Mouse (Mus musculus): ENCODE results near the gene Rapgefl1. TPM values are rescaled to one million over a fixed set of nuclear protein-coding genes. Genes with fewer than 3 reads are reported as not detected.

Gene Rapgefl1
- polyA plus RNA-seq, 1 experiment from 2014 or later, result 0.87 TPM

DNA sequence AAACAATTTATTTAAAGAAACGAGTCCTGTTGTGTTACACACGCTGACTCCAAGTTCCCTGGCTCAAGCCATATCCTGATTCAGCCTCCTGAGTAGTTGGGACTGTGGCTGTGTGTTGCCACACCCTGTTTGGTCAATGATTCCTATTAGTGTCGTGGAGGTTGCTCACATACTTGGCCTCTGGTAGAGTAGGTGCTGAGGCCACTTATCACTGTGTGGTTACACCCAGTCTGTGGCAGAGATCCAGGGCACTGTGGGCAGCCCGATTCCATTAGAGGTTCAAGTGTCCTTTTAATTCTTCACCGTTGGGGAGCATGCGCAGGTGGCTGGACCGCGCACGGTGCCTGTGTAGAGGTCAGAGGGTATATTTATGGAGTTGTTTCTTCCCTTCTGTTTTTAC lies 37.3 kb downstream of the Rapgefl1 start:
- no peaks in the 10 kb centered on the region for H3K9me3 ChIP-seq
- no peak for DNase-seq (ENCODE audit: low spot score)
- peaks cover 41% of the 10 kb centered on the region for H3K36me3 ChIP-seq
- H3K4me1 ChIP-seq, result peaks cover 17% of the 10 kb centered on the region
- WGBS, result 83% methylated on average over 9 of the region's 9 CpGs
- no peak overlapping the region for H3K27ac ChIP-seq
- H3K27me3 ChIP-seq (ENCODE audit: insufficient read depth, poor library complexity, severe bottlenecking), result no peaks in the 10 kb centered on the region
- no peak overlapping the region for H3K4me3 ChIP-seq

DNA sequence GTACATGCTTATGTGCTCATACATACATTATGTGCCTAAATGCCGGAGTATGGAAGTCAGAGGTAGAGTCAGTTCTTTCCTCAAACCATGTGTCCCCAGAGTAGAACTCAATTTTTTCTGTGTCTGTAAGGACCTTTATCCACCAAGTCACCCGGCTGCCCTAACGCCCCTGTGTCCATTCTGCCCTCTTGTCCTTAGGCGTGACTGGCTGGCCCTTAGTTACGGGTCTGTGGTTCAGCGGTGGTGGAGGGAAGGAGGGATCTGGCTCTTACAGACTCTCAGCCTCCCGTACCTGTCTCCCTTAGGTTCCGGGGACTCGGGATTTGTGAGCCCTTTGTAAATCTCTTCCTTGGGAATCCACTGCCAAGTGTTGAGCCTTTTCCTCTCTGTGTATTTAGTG lies 40.4 kb downstream of the Rapgefl1 start:
- WGBS, result 87% methylated on average over 9 of the region's 9 CpGs
- no peaks in the 10 kb centered on the region for H3K9me3 ChIP-seq
- no peak overlapping the region for H3K27ac ChIP-seq
- H3K4me1 ChIP-seq, result peaks cover 3% of the 10 kb centered on the region
- peaks cover 35% of the 10 kb centered on the region for H3K36me3 ChIP-seq
- H3K4me3 ChIP-seq, result no peak overlapping the region
- H3K27me3 ChIP-seq (ENCODE audit: insufficient read depth, poor library complexity, severe bottlenecking), result no peaks in the 10 kb centered on the region
- no peak for DNase-seq (ENCODE audit: low spot score)

DNA sequence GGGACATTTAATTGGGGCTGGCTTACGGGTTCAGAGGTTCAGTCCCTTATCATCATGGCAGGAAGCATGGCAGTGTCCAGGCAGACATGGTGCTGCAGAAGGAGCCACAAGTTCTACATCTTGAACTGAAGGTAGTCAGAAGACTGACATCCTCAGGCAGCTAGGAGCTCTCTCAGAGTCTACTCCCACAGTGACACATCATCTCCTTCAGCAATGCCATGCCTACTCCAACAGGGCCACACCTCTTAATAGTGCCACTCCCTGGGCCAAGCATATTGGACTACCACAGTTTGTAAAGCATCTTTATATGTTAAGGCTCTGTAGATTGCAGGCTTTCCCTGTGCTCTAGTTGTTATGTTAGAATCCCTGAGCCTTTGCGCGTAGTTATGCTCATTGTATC lies 51.1 kb downstream of the Rapgefl1 start:
- Histone ChIP-seq H3K27me3 (ENCODE audit: insufficient read depth, poor library complexity, severe bottlenecking) (no peaks in the 10 kb centered on the region), H3K4me3 (no peak overlapping the region), H3K27ac (no peak overlapping the region), H3K36me3 (peaks cover 76% of the 10 kb centered on the region), H3K4me1 (peaks cover 16% of the 10 kb centered on the region), H3K9me3 (no peaks in the 10 kb centered on the region)
- WGBS, result 95% methylated on average over 3 of the region's 3 CpGs
- no peak for DNase-seq (ENCODE audit: low spot score)

DNA sequence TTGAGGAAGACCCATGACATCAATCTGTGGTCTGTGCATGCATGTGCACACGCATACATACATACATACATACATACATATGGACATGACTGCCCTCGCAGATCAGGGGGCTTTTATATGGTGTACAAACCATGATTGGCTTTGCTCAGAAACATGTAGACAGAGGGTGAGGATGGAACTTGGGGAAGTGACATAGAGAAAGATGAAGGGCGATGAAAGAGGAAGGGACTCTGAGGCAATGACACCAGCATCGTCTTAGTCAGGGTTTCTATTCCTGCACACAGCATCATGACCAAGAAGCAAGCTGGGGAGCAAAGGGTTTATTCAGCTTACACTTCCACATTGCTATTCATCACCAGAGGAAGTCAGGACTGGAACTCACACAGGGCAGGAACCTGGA lies 52.5 kb downstream of the Rapgefl1 start:
- no peaks in the 10 kb centered on the region for H3K9me3 ChIP-seq
- WGBS, result 95% methylated on average over 4 of the region's 4 CpGs
- H3K4me1 ChIP-seq, result peaks cover 16% of the 10 kb centered on the region
- no peak overlapping the region for H3K4me3 ChIP-seq
- H3K27ac ChIP-seq, result no peak overlapping the region
- no peaks in the 10 kb centered on the region for H3K27me3 ChIP-seq (ENCODE audit: insufficient read depth, poor library complexity, severe bottlenecking)
- no peak for DNase-seq (ENCODE audit: low spot score)
- H3K36me3 ChIP-seq, result peaks cover 89% of the 10 kb centered on the region

DNA sequence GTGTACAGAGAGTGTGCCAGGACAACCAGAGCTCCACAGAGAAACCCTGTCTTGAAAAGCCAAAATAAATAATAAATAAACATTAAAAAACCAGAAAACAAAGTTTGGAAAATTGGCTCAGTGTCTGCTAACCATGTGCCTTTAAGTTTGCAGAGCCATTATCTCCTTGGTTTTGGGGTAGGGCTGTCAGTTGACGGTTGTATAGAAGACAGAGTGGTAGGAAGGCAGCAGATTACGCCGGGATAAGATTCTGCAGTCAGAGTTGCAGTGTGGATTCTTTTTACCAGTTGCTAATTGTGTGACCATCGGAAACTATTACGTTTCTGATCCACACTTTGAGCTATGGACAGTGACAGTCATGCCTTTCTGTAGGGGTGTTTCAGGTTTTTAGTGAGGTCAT lies 53.4 kb downstream of the Rapgefl1 start:
- no peaks in the 10 kb centered on the region for H3K27me3 ChIP-seq (ENCODE audit: insufficient read depth, poor library complexity, severe bottlenecking)
- H3K9me3 ChIP-seq, result no peaks in the 10 kb centered on the region
- H3K4me1 ChIP-seq, result peaks cover 16% of the 10 kb centered on the region
- 87% methylated on average over 5 of the region's 5 CpGs for WGBS
- peaks cover 93% of the 10 kb centered on the region for H3K36me3 ChIP-seq
- H3K27ac ChIP-seq, result no peak overlapping the region
- DNase-seq (ENCODE audit: low spot score), result no peak
- H3K4me3 ChIP-seq, result no peak overlapping the region

DNA sequence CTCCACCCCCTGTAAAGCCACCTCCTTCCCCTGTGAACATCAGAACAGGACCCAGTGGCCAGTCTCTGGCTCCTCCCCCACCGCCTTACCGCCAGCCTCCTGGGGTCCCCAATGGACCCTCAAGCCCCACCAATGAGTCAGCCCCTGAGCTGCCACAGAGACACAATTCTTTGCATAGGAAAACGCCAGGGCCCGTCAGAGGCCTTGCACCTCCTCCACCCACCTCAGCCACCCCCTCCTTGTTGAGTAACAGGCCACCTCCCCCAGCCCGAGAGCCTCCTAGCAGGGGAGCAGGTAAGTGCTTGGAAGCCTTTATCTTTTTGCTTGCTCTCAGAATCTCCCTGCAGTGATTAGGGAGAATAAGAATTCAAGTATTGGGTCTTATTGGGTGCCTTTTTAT lies 55.8 kb downstream of the Rapgefl1 start:
- Histone ChIP-seq H3K9me3 (no peaks in the 10 kb centered on the region), H3K4me3 (no peak overlapping the region), H3K27ac (peak overlapping the region; percentile 38), H3K36me3 (peaks cover 94% of the 10 kb centered on the region), H3K4me1 (peaks cover 16% of the 10 kb centered on the region), H3K27me3 (ENCODE audit: insufficient read depth, poor library complexity, severe bottlenecking) (no peaks in the 10 kb centered on the region)
- 52% methylated on average over 5 of the region's 5 CpGs for WGBS
- no peak for DNase-seq (ENCODE audit: low spot score)

DNA sequence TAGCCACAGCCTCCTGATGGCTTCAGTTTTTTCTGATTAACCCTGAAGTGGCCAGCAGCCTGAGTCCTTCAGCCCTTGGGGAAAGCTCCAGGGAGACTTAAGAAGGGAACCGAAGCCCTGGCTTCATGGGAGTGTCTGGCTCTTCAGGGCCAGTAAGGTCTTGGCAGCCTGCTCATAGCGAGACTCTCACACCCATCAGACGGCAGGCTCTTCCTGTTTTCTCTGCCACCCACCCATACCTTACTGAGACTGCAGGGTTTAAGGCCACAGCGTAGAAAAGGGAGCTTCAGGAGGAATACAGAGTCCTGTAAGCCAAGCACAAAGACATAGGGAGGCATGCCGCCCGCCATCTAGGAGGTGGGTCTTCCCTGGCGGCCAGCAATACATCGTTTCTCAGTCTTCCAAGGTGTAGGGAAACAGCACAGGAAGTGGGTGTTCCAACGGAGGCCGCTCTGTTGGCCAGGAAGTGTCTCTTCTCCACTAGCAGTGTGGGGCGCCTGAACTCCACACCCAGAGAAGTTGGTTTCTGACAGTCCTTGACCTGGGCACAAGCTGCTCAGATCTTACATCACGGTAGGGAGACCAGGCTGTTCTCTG lies 64.0 kb downstream of the Rapgefl1 start:
- Histone ChIP-seq H3K27me3 (ENCODE audit: insufficient read depth, poor library complexity, severe bottlenecking) (no peaks in the 10 kb centered on the region), H3K4me1 (peaks cover 47% of the 10 kb centered on the region), H3K27ac (peak overlapping the region; percentile 37), H3K4me3 (no peak overlapping the region), H3K9me3 (no peaks in the 10 kb centered on the region), H3K36me3 (peaks cover 73% of the 10 kb centered on the region)
- WGBS, result 73% methylated on average over 12 of the region's 12 CpGs
- no peak for DNase-seq (ENCODE audit: low spot score)

DNA sequence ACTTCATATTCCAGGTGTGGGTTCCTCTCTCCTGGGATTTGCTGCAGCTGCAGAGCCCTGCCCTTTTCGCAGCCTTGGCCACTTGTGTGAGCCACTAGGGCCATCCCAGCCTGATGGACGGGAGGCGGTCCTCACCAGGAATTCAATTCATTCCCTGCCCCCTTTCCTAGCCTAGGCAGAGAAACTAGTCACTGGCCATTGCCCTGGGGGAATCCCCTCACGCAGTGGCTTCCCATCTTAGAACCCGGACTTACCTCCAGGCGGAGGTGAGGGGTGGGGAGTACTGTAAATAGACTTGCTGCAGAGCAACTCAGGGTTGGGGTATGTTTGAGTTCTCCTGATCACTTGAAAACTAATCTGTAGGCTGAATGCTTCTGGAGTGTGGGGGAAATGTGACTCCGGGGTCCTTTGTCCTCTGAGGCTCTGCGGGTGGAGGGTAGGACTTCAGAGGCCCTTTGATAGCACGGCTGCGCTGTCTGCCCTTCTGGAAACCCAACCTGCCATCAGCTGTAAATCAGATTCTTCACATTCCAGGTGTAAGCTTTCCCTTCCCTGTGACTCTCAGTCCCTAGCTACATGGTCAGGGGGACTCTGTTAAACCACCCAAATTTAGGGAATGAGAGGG lies 66.1 kb downstream of the Rapgefl1 start:
- Histone ChIP-seq H3K4me1 (peaks cover 55% of the 10 kb centered on the region), H3K27ac (peak overlapping the region; percentile 90), H3K4me3 (peak overlapping the region; percentile 36), H3K9me3 (no peaks in the 10 kb centered on the region), H3K27me3 (ENCODE audit: insufficient read depth, poor library complexity, severe bottlenecking) (no peaks in the 10 kb centered on the region), H3K36me3 (peaks cover 53% of the 10 kb centered on the region)
- 6% methylated on average over 10 of the region's 10 CpGs for WGBS
- peak; percentile 86 for DNase-seq (ENCODE audit: low spot score)

Other genes with a start within 250 kb of the Rapgefl1 start
- 56.1 and 61.0 TPM in 2 replicates for gene Ormdl3, start 249.4 kb upstream of the Rapgefl1 start, polyA plus RNA-seq (2016; fragmentation: Nextera tagmentation; extraction: Ambion mirVana)
- gene Lrrc3c, start 238.5 kb upstream of the Rapgefl1 start, polyA plus RNA-seq (2016; fragmentation: Nextera tagmentation; extraction: Ambion mirVana), result not detected in 2 replicates
- 0.71 and 1.0 TPM in 2 replicates for gene Gm12355, start 211.1 kb upstream of the Rapgefl1 start, polyA plus RNA-seq (2016; fragmentation: Nextera tagmentation; extraction: Ambion mirVana)
- not detected in 2 replicates for gene Gsdma3, start 210.4 kb upstream of the Rapgefl1 start, polyA plus RNA-seq (2016; fragmentation: Nextera tagmentation; extraction: Ambion mirVana)
- not detected in 2 replicates for gene Gsdma2, start 190.0 kb upstream of the Rapgefl1 start, polyA plus RNA-seq (2016; fragmentation: Nextera tagmentation; extraction: Ambion mirVana)
- not detected in 2 replicates for gene Gsdma, start 172.4 kb upstream of the Rapgefl1 start, polyA plus RNA-seq (2016; fragmentation: Nextera tagmentation; extraction: Ambion mirVana)
- gene Psmd3, start 154.2 kb upstream of the Rapgefl1 start, polyA plus RNA-seq (2016; fragmentation: Nextera tagmentation; extraction: Ambion mirVana), result 232 and 255 TPM in 2 replicates
- gene Csf3, start 135.5 kb upstream of the Rapgefl1 start, polyA plus RNA-seq (2016; fragmentation: Nextera tagmentation; extraction: Ambion mirVana), result not detected in 2 replicates
- 54.6 and 56.5 TPM in 2 replicates for gene Med24, start 107.3 kb upstream of the Rapgefl1 start, polyA plus RNA-seq (2016; fragmentation: Nextera tagmentation; extraction: Ambion mirVana)
- 19.2 and 23.2 TPM in 2 replicates for gene Thra, start 96.1 kb upstream of the Rapgefl1 start, polyA plus RNA-seq (2016; fragmentation: Nextera tagmentation; extraction: Ambion mirVana)
- gene Nr1d1, start 61.5 kb upstream of the Rapgefl1 start, polyA plus RNA-seq (2016; fragmentation: Nextera tagmentation; extraction: Ambion mirVana), result 3.6 and 5.9 TPM in 2 replicates
- 14.0 and 21.6 TPM in 2 replicates for gene Msl1, start 41.3 kb upstream of the Rapgefl1 start, polyA plus RNA-seq (2016; fragmentation: Nextera tagmentation; extraction: Ambion mirVana)
- 29.5 and 37.2 TPM in 2 replicates for gene Casc3, start 31.9 kb upstream of the Rapgefl1 start, polyA plus RNA-seq (2016; fragmentation: Nextera tagmentation; extraction: Ambion mirVana)
- 2.8 and 4.1 TPM in 2 replicates for gene Wipf2, start 26.9 kb downstream of the Rapgefl1 start, polyA plus RNA-seq (2016; fragmentation: Nextera tagmentation; extraction: Ambion mirVana)
- 39.3 and 47.7 TPM in 2 replicates for gene Cdc6, start 71.0 kb downstream of the Rapgefl1 start, polyA plus RNA-seq (2016; fragmentation: Nextera tagmentation; extraction: Ambion mirVana)
- gene Rara, start 91.0 kb downstream of the Rapgefl1 start, polyA plus RNA-seq (2016; fragmentation: Nextera tagmentation; extraction: Ambion mirVana), result 30.4 and 36.9 TPM in 2 replicates
- gene Gjd3, start 146.2 kb downstream of the Rapgefl1 start, polyA plus RNA-seq (2016; fragmentation: Nextera tagmentation; extraction: Ambion mirVana), result 1.0 and 1.1 TPM in 2 replicates
- gene Top2a, start 187.4 kb downstream of the Rapgefl1 start, polyA plus RNA-seq (2016; fragmentation: Nextera tagmentation; extraction: Ambion mirVana), result 207 and 238 TPM in 2 replicates
- 382 and 559 TPM in 2 replicates for gene Igfbp4, start 204.5 kb downstream of the Rapgefl1 start, polyA plus RNA-seq (2016; fragmentation: Nextera tagmentation; extraction: Ambion mirVana)